ENCODE assay signal across 7 mouse cellular contexts in genomic region chr14:54935904-54936830, GRCm38 (mm10). TPM values are rescaled to one million over a fixed set of nuclear protein-coding genes. Genes with fewer than 3 reads are reported as not detected.
A peak's percentile ranks its signal among the peaks of the same experiment; 100 is the strongest.
DNase-seq lines count a peak whose midpoint lies in the region; ATAC-seq and TF ChIP-seq lines count a peak whose summit lies in the region.

Gene Cmtm5 (plus strand): TSS chr14:54936261.

- peak within 1 kb of the TSS; percentile 92 for H3K27ac ChIP-seq in cortical plate, adult 2 months (ENCODE audit: insufficient read depth, low read length)
- no peak within 1 kb of the TSS for H3K27ac ChIP-seq in hindbrain, embryonic 11.5 days (ENCODE audit: low read depth, low read length)

- intact Hi-C loops in left cerebral cortex, postnatal 14 days (cut with DNase I), result no loop called here

- no peak within 1 kb of the TSS for H3K4me2 ChIP-seq in hindbrain, embryonic 11.5 days (replicated peaks; ENCODE audit: low read depth, low read length)

- no peaks in the 10 kb centered on the region for H3K27me3 ChIP-seq in hindbrain, embryonic 11.5 days (ENCODE audit: control insufficient read depth, insufficient read depth, low read length)

- no peaks in the 10 kb centered on the region for H3K4me1 ChIP-seq in cortical plate, adult 2 months (ENCODE audit: control insufficient read depth, insufficient read depth, low read length)
- H3K4me1 ChIP-seq in hindbrain, embryonic 11.5 days (replicated peaks; ENCODE audit: control insufficient read depth, insufficient read depth, low read length), result peaks cover 5% of the 10 kb centered on the region; the same call in 1 of the 2 replicates

- 0 out of 2 replicates have a peak, but pooled peaks have one; percentile 38 for ATAC-seq in hindbrain, embryonic 11.5 days (ENCODE audit: low FRiP score)

- H3K9ac ChIP-seq in hindbrain, embryonic 11.5 days (ENCODE audit: low read depth, low read length), result no peak within 1 kb of the TSS

- H3K4me3 ChIP-seq in cortical plate, adult 2 months (ENCODE audit: insufficient read depth, low read length), result peak within 1 kb of the TSS; percentile 23
- H3K4me3 ChIP-seq in hindbrain, embryonic 11.5 days (ENCODE audit: low read depth, low read length), result no peak within 1 kb of the TSS

- TF ChIP-seq CTCF in cortical plate, adult 2 months (IDR thresholded peaks at IDR 0.05; ENCODE audit: extremely low read depth, insufficient read depth, low read length), result no peak

- DNase-seq in cerebellum, adult 11-12 months, result peak; percentile 64
- DNase-seq in hindbrain, embryonic 11.5 days (ENCODE audit: low spot score), result peak; percentile 16
- peak; percentile 67 to 81 for DNase-seq in left cerebral cortex, postnatal 14 days (ENCODE audit: low spot score in 2 of 2)
- DNase-seq in right cerebral cortex, postnatal 10 days (ENCODE audit: low spot score in 2 of 2), result peak; percentile 87 to 90
- no peak for DNase-seq in lung, postnatal 14 days
- no peak for DNase-seq in thymus, postnatal 36 days

- no peaks in the 10 kb centered on the region for H3K9me3 ChIP-seq in hindbrain, embryonic 11.5 days (ENCODE audit: control insufficient read depth, low read length)

- TF ChIP-seq POLR2A in cortical plate, adult 2 months (IDR thresholded peaks at IDR 0.05; ENCODE audit: extremely low read depth, insufficient read depth, low read length), result no peak; the same call in 1 of the 2 replicates

- no peaks in the 10 kb centered on the region for H3K36me3 ChIP-seq in hindbrain, embryonic 11.5 days (ENCODE audit: control insufficient read depth, insufficient read depth, low read length)

- 34% methylated on average over 8 of the region's 8 CpGs for whole genome bisulfite sequencing in hindbrain, embryonic 11.5 days

RNA-seq across cellular contexts. Expression of gene Cmtm5, which starts in this region (rescaled TPM):
- polyA plus RNA-seq in cortical plate, adult 2 months (2012; rRNA removed), result 136 and 169 TPM in 2 replicates
- 1.8 and 4.1 TPM in 2 replicates for polyA plus RNA-seq in hindbrain, embryonic 11.5 days (2014; fragmentation: Nextera tagmentation; extraction: Ambion mirVana)
- total RNA-seq in left cerebral cortex, postnatal 14 days (2021), result 10 to 100 TPM; 38.2 to 40.8 TPM

Comparison
In these comparisons a context has a peak if more than half of its experiments do, and no peak if none do; other contexts are left out.
1. RNA of gene Cmtm5 (polyA plus RNA-seq): 136 to 169 TPM in cortical plate, adult 2 months; 1.8 to 4.1 TPM in hindbrain, embryonic 11.5 days; every median in the first group is over 10 times any median in the second.
2. DNase-seq: peak in cerebellum, adult 11-12 months (single experiment), hindbrain, embryonic 11.5 days (single experiment), left cerebral cortex, postnatal 14 days (2 of 2) and right cerebral cortex, postnatal 10 days (2 of 2); none in lung, postnatal 14 days (single experiment) and thymus, postnatal 36 days (0 of 2).